Mouse (Mus musculus) yolk sac, embryonic 10.5 days (tissue): ENCODE measurements at regions not wholly inside any gene's neighbourhood (a gene's known extent, or its start where the extent isn't known, plus 50 kb on each side); places are given as distances from the start of the nearest gene placed in this dataset.
"Not testable (repeated sequence)": the region's sequence is repeated elsewhere in the genome, so short reads cannot be mapped to it uniquely, and the experiment has no call there.

ENCODE experiments used
- DNase-seq: peaks from one replicate; pipeline ENCODE4 v3.0.0-alpha.2; 2017; ENCODE audit warnings: low spot score

DNA sequence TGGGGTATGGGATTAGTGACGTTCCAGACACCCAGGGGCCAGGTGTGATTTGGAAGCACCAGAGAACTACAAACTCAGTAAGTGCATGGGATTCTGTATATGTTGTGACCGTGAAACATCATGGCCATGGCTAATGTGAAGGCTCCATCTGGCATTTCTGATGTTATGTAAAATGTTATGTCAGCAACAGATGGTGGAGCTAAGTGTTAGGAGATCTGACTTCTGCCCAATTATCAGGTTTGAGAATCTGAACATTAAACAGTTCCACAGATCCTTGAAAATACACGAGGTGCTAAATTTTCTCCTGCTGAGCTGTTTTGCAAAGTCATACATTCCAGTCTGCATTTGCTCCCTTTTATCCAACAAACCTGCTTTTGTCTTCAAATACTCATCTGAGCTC is 223.6 kb upstream of the Egfl6 start:
- no peak for DNase-seq

DNA sequence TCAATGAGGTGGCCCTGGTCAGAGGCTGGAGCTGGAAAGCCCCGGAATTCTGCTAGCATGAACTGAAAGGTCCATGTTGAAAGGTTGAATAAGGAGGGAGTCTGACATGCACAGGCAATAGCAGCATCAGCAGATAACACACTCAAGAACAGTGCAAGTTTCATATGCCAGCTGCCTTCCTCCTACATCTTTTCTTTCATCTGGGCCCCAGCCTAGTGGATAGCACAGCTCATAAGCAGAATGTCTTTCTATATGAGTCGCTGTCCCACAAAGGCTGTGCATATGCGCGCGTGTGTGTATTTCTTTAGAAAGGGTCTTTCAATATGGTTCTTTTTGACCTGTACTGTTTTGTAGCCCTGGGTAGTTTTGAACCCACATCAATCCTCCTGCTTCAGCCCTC is 222.7 kb upstream of the Egfl6 start:
- no peak for DNase-seq

DNA sequence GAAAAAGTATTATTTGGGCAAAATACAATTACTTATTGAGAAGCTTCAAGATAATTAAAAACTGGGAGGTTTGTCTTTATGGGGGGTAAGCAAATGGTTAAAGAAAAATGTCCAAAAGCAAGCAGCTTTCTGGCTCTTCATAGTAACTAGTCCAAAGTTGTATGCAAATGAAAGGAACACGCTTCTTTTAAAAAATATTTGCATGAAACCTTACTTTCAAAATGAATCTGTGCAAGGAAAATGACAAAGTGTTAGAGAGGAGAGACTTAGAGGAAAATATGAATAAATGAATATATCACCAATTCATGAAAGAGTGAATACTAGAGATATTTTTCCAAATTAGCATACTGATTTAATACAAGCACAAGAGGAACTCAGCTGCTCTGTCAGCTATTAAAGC is 220.4 kb upstream of the Egfl6 start:
- DNase-seq, result no peak

DNA sequence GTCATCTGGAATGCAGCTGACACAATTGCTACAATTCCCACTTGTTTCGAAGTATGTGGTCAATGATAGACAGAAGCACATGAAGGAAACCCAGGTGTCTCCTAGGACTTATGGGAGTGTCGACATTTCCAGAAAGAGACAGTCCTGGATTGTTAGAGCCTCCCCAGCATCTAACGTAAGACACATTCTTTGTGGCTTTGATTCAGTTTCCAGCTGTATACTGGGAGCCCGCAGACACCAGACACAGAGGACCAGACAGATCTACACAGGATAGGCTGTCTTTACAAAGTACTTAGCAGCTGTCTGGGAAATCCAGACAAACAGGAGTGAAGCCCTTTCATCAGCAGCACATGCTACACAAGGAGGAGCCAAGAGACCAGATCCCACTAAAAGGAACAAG is 220.0 kb upstream of the Egfl6 start:
- no peak for DNase-seq

DNA sequence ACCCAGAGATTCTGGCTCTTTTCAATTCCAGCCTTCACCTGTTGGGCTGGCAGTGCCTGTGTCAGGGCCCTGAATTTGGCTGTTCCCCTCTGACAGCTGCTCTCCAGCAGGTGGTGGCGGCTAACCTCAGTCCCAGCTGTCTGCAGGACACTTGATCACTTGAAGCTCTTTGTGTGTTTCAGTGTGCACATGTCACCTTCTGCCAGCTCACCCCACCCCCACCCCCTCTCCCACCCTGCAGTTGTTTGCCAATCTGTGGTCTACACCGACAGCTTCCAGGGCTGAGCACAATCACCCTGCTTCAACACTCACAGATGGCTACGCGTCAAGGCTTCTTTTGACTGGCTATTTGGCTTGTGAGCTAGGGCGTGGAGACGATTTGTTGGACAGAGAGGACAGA is 217.7 kb upstream of the Egfl6 start:
- DNase-seq, result no peak

DNA sequence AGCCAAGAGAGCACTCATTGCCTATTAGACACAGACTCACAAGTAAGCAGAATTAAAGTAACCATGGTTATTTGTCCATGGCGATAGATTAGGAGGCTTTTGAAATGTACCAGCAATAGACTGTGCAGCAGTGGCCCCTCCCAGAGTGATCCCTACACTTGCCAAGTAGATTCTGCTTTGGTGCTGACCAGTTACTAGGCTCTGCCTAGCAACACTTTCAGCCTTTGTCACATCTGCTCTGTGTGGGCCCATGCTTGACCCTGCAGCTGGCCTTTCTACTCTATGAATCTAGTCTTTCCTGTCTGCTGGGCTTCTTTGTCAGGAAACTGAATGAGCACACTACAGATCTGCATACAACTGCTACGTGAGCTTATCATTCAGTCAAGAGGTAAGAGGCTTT is 215.5 kb upstream of the Egfl6 start:
- no peak for DNase-seq

DNA sequence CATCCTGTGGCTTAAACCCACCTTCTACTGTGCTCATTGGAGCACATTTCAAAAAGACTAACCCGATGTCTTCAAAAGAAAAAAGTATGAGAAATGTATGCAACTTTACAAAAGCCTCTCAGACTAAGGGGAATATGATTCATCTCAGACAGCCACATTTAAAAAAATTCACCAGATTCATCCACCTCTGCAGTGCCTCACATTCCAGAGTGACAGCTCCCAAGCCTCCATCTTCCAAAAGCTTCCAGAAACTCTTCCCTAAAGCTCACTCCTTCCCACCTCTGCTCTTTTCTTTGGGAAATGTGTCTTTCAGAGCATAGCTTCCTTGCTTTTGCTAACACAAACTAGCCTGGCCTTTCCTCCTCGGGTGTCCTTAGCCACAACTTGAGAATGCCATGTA is 210.1 kb upstream of the Egfl6 start:
- no peak for DNase-seq

DNA sequence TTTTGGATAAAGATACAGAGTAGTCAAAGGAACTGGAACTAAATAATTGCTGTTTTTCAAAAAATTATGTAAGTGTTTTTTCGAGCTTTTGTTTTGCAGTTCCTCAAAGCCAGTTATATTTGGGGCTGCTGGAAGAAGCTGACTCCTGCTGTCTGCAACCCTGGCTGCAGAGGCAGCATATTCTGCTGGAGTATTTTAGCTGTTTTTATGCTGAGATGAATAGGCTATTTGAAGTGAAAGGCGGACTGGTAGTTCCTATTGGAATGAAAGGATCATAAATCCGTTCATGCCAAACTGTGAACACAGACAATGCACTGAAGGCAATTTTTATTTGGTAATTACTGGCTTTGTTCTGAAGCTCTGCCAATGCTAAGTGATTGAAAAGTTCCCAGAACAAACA is 203.5 kb upstream of the Egfl6 start:
- DNase-seq, result no peak

DNA sequence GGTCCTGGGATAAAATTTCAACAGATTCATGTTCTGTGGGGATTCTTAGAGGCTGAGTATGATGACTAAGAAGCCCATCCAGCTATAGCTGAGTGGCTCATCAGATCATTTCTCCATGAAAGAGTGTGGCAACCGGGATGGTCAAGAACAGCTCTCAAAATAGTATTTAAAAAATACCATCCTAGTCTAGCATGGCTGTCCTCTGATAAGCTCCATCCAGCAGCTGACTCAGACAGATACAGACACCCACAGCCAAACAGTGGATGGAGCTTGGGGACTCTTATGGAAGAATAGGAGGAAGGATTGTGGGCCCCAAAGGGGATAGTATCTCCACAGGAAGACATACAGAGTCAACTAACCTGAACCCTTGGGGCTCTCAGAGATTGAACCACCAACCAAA is 201.6 kb upstream of the Egfl6 start:
- DNase-seq, result not testable (repeated sequence)

DNA sequence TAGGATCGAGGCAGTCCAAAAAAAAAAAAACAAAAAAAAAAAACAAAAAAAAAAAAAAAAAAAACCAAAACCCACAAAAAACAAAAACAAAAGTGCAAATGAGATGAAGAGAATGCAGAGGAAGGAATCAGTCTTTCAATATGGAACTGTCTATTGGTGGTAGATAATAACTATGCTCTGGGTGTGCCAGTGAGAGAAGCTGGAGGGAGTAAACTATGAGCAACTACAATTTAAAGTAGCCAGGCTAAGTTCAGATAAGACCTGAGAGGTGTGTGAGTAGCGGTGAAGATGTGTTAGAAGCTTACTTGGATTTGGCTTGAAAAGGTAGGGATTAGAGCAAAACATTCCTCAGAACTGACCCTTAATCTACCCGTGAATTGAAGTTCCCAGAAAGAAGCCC is 200.1 kb upstream of the Egfl6 start:
- DNase-seq, result no peak

DNA sequence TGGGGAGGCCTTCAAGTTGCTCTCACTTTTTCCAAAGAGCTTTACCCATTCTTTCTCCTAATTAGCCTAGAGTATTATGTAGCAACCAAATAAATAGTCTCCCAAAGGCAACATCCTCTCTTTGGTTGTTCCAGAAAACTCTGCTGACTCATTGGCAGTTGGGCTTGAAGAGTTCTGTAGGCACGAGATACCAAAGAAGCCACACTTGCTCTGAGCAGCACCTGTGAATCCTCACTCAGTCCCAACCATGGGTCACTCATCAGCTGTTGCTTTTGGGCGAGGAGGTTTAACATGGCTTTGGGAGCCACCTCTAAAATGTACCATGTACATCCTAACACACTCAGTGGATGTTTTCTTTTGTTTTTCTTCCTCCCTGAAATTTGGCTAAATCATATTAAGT is 197.9 kb upstream of the Egfl6 start:
- DNase-seq, result no peak

DNA sequence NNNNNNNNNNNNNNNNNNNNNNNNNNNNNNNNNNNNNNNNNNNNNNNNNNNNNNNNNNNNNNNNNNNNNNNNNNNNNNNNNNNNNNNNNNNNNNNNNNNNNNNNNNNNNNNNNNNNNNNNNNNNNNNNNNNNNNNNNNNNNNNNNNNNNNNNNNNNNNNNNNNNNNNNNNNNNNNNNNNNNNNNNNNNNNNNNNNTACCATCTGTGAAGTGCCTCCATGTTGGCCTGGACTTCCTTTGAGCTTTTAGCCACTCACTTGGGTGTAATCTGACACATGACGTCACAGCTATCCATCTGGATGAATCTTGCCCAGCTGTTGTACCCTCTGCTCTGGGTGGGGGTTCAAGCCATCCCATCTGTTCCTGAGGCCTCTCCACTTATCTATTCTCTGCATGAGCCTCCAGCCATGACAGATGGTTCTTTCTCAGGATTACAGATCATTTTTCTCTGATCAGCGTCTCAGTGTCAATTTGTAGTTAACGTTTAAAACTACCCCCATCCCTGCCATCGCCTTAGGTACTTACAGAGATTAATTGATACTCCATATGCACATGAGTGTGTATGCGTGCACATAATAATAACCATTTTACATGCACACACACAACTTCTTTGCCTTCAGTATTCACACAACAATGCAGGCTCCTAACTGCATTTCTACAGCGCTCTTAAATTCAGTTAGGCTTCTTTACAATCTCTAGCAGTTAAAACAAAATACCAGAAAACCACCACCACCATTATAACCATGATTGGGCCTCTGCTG is 194.0 kb upstream of the Egfl6 start:
- DNase-seq, result no peak

DNA sequence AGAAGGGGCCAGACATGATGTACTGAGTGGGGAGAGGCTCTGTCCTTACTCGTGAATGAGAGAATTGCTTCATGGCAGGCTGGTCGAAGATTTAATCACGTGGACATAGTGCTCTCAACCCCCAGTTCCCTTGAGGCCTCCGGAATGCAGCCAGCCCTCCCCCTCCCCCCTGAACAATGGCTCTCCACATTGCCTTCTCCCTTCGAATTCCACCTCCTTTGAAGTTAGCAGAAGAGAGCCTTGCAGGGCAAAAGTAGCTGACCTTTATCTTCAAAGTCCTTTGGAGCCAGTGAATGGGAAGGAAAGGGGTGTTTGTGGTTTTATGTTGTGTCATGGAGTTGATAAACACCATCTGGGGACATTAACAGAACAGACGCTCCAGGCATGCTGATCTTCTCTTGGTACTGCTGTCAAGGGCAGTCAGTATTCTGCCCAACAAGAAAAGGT is 187.9 kb upstream of the Egfl6 start:
- DNase-seq, result peak; percentile 36

DNA sequence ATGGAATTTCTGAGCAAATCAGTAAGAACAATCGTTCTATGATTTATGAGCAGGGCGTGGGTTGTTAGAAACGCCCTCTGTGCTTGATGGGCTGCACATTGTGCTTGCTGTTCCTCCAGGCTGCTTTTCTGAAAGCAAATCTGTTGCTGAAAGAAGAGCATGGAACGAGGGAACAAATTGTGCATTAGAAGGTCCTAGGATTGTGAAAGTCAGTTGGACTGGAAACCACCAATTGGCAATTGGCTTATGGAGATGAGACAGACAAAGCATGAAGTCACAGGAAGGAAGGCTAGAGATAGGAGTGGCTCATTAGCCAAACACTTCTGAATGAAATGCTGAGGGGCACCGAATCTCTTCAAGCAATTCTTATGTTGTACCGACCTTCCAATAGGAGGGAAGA is 181.5 kb upstream of the Egfl6 start:
- DNase-seq, result no peak

DNA sequence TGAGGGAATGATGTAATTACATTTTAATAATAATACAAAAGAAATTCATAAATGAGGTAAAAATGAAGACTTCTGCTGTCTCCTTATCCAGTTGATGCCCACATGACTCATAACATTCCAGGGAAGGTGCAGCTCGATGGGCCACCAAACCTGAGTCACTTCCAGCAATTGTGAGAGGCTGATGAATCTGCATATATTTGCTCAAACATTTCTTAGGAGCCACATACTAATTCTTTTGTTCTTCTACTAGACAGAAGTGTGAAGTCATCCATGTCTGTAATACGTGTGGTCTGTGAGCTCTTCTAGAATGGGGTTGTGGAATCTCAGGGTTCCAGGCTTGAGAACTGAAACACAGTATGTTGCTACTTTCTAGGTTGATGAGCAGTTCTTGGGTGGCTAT is 180.1 kb upstream of the Egfl6 start:
- no peak for DNase-seq

DNA sequence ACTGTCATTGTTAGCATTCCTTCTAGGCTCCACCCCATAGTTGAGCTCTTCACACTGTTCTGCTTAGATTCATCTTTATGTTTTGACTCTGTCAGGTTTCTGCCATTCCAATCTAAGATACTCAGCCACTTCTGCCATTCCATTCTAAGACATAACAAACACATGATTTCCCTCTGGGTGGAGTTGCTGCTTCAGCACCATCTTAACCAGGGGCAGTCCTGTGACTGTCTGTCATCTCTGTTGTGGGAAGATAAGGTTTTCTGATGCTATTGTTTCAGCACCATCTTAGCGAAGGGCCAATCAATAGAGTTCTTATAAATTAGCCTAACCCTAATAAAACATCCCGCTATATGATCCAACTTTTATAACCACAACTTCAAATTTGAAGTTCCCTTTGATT is 176.6 kb upstream of the Egfl6 start:
- no peak for DNase-seq

DNA sequence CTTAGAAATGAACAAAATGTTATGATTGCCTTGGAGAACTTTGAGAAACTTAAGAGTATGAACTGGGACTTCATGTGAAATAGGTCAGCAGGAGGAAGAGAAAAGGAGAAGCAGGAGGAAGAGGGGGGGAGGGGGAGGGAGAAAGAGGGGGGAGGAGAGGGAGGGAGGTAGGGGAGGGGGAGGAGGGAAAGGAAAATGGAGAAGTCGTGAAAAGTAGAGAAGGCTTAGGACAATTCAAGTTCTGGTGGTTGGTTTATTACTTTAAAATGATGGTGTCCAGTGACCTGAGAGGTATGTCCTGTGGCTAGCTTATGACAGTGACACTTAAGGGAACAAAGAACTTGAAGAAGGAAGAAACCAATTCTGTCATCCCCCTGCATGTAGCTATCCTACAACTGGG is 171.6 kb upstream of the Egfl6 start:
- DNase-seq, result no peak

DNA sequence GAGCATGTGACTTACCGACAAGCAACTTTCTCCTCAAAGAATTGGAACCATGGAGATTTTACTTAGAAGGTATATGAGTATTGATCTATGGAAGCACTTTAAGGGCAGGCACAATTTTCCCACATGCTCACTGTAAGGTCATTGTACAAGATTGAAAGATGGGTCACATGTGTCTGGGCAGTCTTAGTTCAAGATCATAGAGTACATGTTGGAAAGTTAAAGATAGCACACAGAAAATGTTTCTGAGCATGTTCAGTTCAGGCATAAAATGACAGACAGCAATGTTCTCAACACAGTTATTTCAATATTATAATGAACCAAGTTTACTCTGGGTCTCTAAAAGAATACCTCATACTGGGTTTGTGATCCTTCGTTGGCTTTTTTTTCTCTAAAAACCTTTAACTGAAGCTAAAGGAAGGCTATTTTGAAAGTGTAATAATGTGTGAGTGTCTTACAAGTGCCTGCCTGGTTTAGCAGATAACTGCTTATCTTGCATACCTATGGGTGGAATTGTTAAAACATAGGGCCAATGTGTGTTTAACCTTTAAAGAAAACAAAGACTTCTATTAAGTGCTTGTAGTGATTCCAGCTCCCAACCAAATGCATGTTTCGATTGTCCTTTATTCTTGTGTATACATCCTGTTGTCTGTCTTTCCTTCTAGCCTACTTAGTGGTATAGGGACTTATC is 169.6 kb upstream of the Egfl6 start:
- DNase-seq, result no peak

DNA sequence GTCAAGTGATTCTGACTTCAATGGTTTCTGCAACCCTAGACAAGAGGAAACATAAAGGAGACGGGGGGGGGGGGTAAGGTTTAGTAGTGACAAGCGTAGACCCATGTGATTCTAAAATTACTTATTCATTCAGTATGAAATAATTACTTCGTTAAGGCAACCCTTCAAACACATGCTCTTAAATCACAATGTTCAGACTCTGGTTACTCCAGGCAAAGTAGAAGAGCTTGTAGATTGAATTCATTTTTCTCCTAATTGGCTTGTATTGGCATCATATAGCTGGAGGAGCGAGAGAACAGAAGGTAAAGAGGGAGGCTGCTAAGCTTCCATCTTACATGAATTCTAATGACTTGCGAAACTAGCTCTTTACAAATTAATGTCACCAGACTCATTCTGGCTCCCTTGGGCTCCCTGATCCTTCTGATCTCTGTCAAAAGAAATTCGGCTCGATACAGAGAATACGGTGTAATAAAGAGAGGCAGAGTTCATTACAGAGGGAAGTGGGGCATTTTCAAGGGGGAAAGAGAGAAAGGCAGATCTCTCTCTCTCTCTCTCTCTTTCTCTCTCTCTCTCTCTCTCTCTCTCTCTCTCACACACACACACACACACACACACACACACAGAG is 163.6 kb upstream of the Egfl6 start:
- DNase-seq, result no peak

DNA sequence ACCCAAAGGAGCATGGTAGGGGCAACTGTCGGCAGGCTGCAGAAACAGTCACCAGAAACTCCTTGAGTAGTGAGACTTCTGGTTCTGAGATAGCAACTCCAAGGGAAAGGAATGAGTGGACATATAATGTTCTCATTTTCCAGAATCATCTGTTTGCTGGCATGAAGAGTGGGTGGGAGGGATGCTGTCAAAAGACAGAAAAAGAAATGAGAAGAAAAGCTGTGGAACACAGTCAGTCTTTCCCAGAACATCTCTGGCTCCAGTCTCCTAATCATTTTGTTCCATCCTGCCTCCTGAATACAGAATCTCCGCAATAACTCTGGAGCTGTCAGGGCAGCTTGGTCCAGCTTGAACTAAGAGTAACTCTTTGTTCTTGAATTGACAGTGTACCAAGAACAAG is 145.8 kb upstream of the Egfl6 start:
- DNase-seq, result no peak

DNA sequence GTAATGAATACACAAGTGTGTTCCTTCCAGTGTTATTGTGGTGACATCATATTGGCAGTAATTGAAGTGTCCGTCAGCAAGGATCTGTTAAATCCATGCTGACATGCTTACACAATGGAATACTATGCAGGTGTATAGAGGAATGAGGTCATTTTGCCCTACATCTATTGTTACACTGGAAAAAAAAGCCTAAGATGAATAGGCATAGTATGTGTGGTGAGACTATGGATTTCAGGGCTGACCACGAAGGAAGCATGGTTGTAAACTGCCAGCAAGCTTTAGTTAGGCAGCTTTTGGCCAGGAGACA is 143.1 kb upstream of the Egfl6 start:
- no peak for DNase-seq

DNA sequence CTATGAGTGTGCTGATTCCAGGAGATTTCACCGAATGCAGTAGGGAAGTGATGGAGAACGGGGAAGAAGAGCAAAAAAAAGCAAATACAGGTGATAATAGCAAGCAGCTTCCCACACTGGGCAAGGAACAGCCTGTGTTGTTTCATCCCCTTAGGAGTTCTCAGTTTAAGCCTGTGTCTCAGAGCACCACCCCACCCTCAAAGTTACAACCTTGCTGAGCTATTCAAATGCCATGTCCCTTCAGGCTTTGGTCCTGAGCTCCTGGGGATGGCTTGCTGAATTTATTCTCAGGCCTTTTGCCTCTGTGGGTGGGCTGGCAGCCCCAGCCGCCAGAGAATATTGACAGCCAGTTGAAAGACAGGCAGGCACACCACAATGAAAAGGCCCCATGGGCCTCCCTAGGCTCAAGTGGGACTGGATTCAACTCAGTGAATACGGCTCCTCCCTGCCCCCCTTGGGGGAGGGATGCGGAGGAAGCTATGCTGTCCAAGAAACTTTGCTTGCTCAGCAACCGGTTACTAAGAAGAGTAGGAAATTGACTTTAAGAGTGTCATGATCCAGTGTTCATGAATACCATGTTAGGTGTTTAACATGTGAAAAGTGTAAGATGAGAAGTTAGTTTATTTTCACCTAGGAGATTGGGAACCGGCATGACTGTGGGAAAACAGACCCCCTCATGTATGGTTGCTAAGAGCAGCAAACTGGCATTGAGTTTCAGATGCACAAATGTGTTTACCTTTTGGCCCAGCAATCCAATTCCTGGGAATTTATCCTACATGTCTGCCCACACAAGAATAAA is 142.5 kb upstream of the Egfl6 start:
- DNase-seq, result no peak
